Mouse (Mus musculus): ENCODE measurements around the gene Gm37240.

DNA sequence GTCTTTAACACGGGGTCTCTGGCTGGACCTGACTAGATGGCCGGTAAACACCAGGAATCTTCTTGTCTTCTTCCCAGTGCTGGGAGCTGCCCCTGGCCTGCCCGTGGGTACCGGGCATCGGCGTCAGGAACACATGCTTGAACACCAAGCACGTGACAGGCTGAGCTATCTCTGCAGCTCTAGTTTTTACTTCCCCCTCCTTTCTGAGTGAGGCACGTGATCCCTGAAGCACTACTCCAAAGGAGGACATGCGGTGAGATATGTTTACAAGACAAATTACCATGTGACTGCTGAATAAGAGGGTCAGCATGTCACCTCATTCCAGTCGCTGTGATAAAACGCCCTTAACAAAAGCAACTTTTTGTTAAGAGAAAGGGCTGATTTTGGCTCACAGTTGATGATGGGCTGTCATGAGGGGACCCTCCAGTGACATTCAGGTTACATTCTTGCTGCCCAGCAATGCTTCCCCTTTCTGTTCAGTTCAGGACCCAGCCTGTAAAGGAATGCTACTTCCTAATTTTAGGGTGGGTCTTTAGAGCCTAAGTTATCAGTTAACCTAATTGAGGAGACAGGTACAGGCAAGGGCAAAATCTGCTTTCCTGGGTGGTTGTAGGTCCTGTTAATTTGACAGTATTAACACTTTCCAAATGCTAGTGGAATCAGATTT is 1003.4 kb downstream of the Gm37240 start:
- TF ChIP-seq TAL1 (conservative IDR thresholded peaks at IDR 0.05; ENCODE audit: low read depth, low read length) (no peak), CTCF (IDR thresholded peaks at IDR 0.05; ENCODE audit: low read depth, low read length) (no peak), GATA1 (IDR thresholded peaks at IDR 0.05; ENCODE audit: borderline replicate concordance, low read length) (no peak), GATA2 (IDR thresholded peaks at IDR 0.05; ENCODE audit: borderline replicate concordance, low read depth, low read length) (no peak), POLR2AphosphoS5 (IDR thresholded peaks at IDR 0.05; ENCODE audit: insufficient replicate concordance, low read depth, low read length) (no peak)
